Mouse (Mus musculus) MEL (cell line): ENCODE results near the gene Cadps2.

ENCODE experiments used
- CTCF ChIP-seq, 3 experiments: IDR thresholded peaks in 2 of 3; conservative IDR thresholded peaks in 1 of 3; 2 replicates each; pipeline ENCODE4 v1.5.1; 2011 to 2012; ENCODE audit warnings: low read length in 3 of 3, low read depth in 2 of 3, mild to moderate bottlenecking in 2 of 3, improper control_type of control experiment in 1 of 3, inconsistent platforms in 1 of 3, mixed read lengths in 1 of 3, moderate library complexity in 1 of 3; ENCODE audit not compliant: control insufficient read depth in 1 of 3, insufficient read depth in 1 of 3, poor library complexity in 1 of 3, severe bottlenecking in 1 of 3
- EP300 ChIP-seq, 2 experiments: IDR thresholded peaks; 2 replicates each; pipeline ENCODE4 v1.6.1; 2011; ENCODE audit warnings: improper control_type of control experiment in 2 of 2, low read length in 2 of 2, low read depth in 1 of 2, mild to moderate bottlenecking in 1 of 2
- ETS1 ChIP-seq: IDR thresholded peaks from 2 replicates; pipeline ENCODE4 v1.6.1; 2012; ENCODE audit warnings: low read depth, mild to moderate bottlenecking, inconsistent platforms, low read length, improper control_type of control experiment, moderate library complexity
- GATA1 ChIP-seq: IDR thresholded peaks from 2 replicates; pipeline ENCODE4 v1.6.1; 2011; ENCODE audit warnings: low read depth, low read length, improper control_type of control experiment
- HCFC1 ChIP-seq: IDR thresholded peaks from 2 replicates; pipeline ENCODE4 v1.6.1; 2012; ENCODE audit warnings: low read depth, mild to moderate bottlenecking, inconsistent platforms, low read length, improper control_type of control experiment, moderate library complexity
- KAT2A ChIP-seq: conservative IDR thresholded peaks from 2 replicates; pipeline ENCODE4 v1.6.1; 2012; ENCODE audit warnings: low read depth, low read length, improper control_type of control experiment, inconsistent platforms
- MAX ChIP-seq: IDR thresholded peaks from 2 replicates; pipeline ENCODE4 v1.6.1; 2011; ENCODE audit warnings: low read length, improper control_type of control experiment
- MAZ ChIP-seq: IDR thresholded peaks from 2 replicates; pipeline ENCODE4 v1.6.1; 2012; ENCODE audit warnings: low read depth, mild to moderate bottlenecking, inconsistent platforms, low read length, improper control_type of control experiment
- MXI1 ChIP-seq: IDR thresholded peaks from 2 replicates; pipeline ENCODE4 v1.6.1; 2011; ENCODE audit warnings: mild to moderate bottlenecking, low read depth, low read length, improper control_type of control experiment
- NELFE ChIP-seq: IDR thresholded peaks from 2 replicates; pipeline ENCODE4 v1.6.1; 2011; ENCODE audit warnings: low read depth, low read length, improper control_type of control experiment
- NRF1 ChIP-seq: IDR thresholded peaks from 2 replicates; pipeline ENCODE4 v1.6.1; 2014; ENCODE audit warnings: low read depth, mild to moderate bottlenecking, inconsistent platforms, low read length, improper control_type of control experiment, moderate library complexity; ENCODE audit not compliant: poor library complexity, insufficient read depth, severe bottlenecking
- POLR2A ChIP-seq, 2 experiments: IDR thresholded peaks; 2 replicates each; pipeline ENCODE4 v1.6.1; 2011 to 2012; ENCODE audit warnings: low read length in 2 of 2, mild to moderate bottlenecking in 2 of 2, control low read depth in 1 of 2, improper control_type of control experiment in 1 of 2, low read depth in 1 of 2, moderate library complexity in 1 of 2; ENCODE audit not compliant: control insufficient read depth in 1 of 2, insufficient read depth in 1 of 2, poor library complexity in 1 of 2
- USF2 ChIP-seq, 2 experiments: IDR thresholded peaks; 2 replicates each; pipeline ENCODE4 v1.6.1; 2011 to 2012; ENCODE audit warnings: improper control_type of control experiment in 2 of 2, low read length in 2 of 2, borderline replicate concordance in 1 of 2, inconsistent platforms in 1 of 2, low read depth in 1 of 2, mild to moderate bottlenecking in 1 of 2; ENCODE audit not compliant: insufficient read depth in 1 of 2
- ZNF384 ChIP-seq: IDR thresholded peaks from 2 replicates; pipeline ENCODE4 v1.6.1; 2012; ENCODE audit warnings: low read depth, mild to moderate bottlenecking, inconsistent platforms, low read length, improper control_type of control experiment

DNA sequence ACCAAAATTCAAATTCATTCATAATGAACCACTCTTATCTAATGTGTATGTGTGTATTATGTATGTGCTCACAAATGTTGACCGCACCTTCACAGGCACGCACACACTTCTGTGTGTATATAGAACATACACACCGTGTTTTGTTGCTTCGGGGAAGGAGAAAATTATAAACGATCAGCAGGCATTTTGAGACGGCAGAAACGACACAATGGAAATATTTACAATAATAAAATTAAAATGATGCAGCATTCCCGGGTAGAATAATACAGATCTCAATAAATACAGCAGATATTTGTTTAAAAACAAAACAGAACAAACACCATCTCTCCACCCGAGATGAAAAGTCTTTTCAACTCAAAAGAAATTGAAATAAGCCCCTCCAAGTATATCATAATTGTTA lies 594.1 kb downstream of the Cadps2 start:
- TF ChIP-seq CTCF (IDR thresholded peaks at IDR 0.05 in 2 of 3, conservative IDR thresholded peaks at IDR 0.05 in 1 of 3; ENCODE audit: control insufficient read depth in 1 of 3, insufficient read depth in 1 of 3, low read depth in 2 of 3, low read length in 3 of 3, poor library complexity in 1 of 3, severe bottlenecking in 1 of 3) (no peak), KAT2A (no peak), POLR2A (IDR thresholded peaks at IDR 0.05; ENCODE audit: control insufficient read depth in 1 of 2, insufficient read depth in 1 of 2, low read depth in 1 of 2, low read length in 2 of 2, poor library complexity in 1 of 2) (no peak), EP300 (IDR thresholded peaks at IDR 0.05; ENCODE audit: low read depth in 1 of 2, low read length in 2 of 2) (no peak), MXI1 (no peak), ZNF384 (no peak), GATA1 (no peak), USF2 (IDR thresholded peaks at IDR 0.05; ENCODE audit: borderline replicate concordance in 1 of 2, insufficient read depth in 1 of 2, low read depth in 1 of 2, low read length in 2 of 2) (no peak), NRF1 (no peak), NELFE (no peak), HCFC1 (no peak), MAX (no peak), ETS1 (no peak), MAZ (no peak)
